Mouse (Mus musculus): ENCODE data around the gene Gigyf1.

- peak; percentile 84 for TF ChIP-seq CTCF (IDR thresholded peaks at IDR 0.05; ENCODE audit: extremely low read depth, insufficient read length, insufficient replicate concordance, low read depth, low read length)
- TF ChIP-seq POLR2A (IDR thresholded peaks at IDR 0.05; ENCODE audit: low read depth, low read length): no peak; the same call in 1 of the 2 replicates
These were observed 15.7 kb upstream of the Gigyf1 start for GRCm38 (mm10) chr5:137502667-137503110.
